Mouse (Mus musculus): ENCODE results near the gene Acot11. TPM values are rescaled to one million over a fixed set of nuclear protein-coding genes. Genes with fewer than 3 reads are reported as not detected.
"Not testable (repeated sequence)": the region's sequence is repeated elsewhere in the genome, so short reads cannot be mapped to it uniquely, and the experiment has no call there.

Gene Acot11
- polyA plus RNA-seq, 1 experiment from 2014 or later, result 12.2 TPM

DNA sequence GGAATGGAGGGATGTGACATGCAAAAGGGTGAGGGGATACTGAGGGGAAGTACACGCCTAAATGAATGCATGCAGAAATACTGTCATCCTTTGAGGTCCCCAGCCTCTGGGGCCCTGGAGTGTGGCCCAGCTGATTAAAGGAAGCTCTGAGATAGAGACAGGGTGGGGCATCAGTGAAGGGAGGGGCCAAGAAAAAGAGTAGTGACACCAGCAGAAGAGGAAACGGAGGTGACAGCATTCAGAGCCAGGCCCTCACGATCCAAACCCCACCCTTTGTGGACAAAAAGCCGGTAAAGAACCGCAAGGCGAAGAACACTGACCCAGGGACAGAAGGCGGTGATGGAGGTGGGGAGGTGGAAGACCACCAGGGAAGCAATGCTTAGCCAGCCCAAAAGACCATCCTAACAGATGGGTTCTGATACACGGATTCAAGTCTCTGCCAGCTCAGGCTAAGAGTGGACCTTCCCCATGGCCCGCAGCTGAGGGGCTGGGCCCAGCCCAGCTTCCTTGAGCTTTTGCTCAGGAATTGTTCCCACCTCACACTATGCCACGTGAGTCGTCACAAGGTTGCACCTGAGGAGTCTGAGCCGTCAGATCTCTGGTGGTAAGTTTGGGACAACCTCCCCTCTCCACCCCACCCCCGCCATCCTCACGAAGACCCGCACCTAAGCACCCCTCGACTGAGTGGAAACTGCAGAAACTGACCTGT, 443 bp downstream of the Acot11 start:
- Histone ChIP-seq H3K9me3 (no peaks in the 10 kb centered on the region), H3K27me3 (replicated peaks) (no peaks in the 10 kb centered on the region), H3K4me3 (replicated peaks) (peak overlapping the region; percentile 42), H3K4me1 (replicated peaks) (peaks cover 22% of the 10 kb centered on the region), H3K9ac (peak overlapping the region; percentile 61), H3K27ac (peak overlapping the region; percentile 72), H3K4me2 (replicated peaks) (peak overlapping the region; percentile 80), H3K36me3 (no peaks in the 10 kb centered on the region)
- 35% methylated on average over 16 of the region's 16 CpGs for WGBS
- ATAC-seq, result peak; percentile 67

DNA sequence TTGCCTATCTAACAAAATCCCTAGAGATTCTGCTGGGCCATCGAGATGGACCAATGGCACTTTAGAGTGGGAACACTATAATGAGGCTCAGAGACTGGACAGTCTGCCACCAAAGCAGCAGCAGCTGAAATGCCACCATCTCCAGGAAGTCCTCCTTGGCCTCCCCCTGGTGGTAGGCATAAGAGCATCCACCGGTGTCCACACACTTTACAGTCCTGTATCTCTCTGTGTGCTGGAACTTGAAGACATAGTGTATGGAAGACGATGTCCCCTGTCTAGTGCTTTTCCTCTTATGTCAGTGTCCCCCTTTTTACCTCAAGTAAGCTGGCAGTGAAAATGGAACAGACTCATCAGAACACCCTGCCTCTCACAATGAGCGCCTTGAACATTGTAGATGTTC, 1.0 kb downstream of the Acot11 start:
- peaks cover 28% of the 10 kb centered on the region for H3K4me1 ChIP-seq (replicated peaks)
- no peak for ATAC-seq
- no peaks in the 10 kb centered on the region for H3K36me3 ChIP-seq
- H3K27me3 ChIP-seq (replicated peaks), result no peaks in the 10 kb centered on the region
- WGBS, result 82% methylated on average over 4 of the region's 4 CpGs
- H3K27ac ChIP-seq, result no peak overlapping the region
- peak overlapping the region; percentile 80 for H3K4me2 ChIP-seq (replicated peaks)
- H3K4me3 ChIP-seq (replicated peaks), result 0 out of 2 replicates have a peak overlapping the region, but pooled peaks have one; percentile 42
- no peaks in the 10 kb centered on the region for H3K9me3 ChIP-seq
- no peak overlapping the region for H3K9ac ChIP-seq

DNA sequence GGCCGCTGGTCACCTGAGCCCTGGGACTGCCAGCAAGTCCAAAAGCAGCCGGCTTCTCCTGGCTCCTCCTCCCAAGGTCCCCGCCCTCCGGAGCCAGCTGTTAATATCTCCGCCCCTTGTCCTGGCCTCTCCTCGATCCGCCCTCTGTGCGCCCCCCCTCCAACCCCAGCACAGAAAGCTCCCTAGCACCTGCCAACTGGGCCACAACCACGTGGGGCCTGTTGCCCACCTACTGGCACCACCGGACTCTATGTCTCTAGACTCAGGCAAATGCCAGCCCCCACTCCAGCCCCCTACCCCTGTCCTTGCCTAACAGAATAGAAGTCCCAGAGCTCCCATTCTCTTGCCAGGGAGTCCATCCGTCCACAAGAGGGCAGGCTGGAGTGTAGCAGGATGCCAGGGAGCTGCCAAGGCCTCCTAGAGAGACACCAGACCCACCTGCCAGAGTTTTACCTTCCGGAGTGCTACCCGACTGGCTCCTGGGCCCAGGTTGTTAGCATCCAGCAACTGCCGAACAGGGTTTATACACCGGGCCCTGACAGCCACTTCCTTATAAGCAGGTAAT, 4.9 kb downstream of the Acot11 start:
- no peaks in the 10 kb centered on the region for H3K9me3 ChIP-seq
- H3K27ac ChIP-seq, result peak overlapping the region; percentile 58; the same call in 1 of the 2 replicates
- peak overlapping the region; percentile 37; the same call in 1 of the 2 replicates for H3K9ac ChIP-seq
- peaks cover 30% of the 10 kb centered on the region for H3K4me1 ChIP-seq (replicated peaks)
- H3K27me3 ChIP-seq (replicated peaks), result no peaks in the 10 kb centered on the region
- H3K36me3 ChIP-seq, result no peaks in the 10 kb centered on the region
- WGBS, result 8% methylated on average over 15 of the region's 15 CpGs
- ATAC-seq, result peak; percentile 83
- H3K4me2 ChIP-seq (replicated peaks), result peak overlapping the region; percentile 61
- peak overlapping the region; percentile 30 for H3K4me3 ChIP-seq (replicated peaks)

- ATAC-seq, result peak; percentile 46
- Histone ChIP-seq H3K4me1 (replicated peaks) (peaks cover 27% of the 10 kb centered on the region), H3K9me3 (no peaks in the 10 kb centered on the region), H3K4me2 (replicated peaks) (peak overlapping the region; percentile 61), H3K27me3 (replicated peaks) (no peaks in the 10 kb centered on the region), H3K4me3 (replicated peaks) (peak overlapping the region; percentile 30), H3K9ac (peak overlapping the region; percentile 37), H3K27ac (peak overlapping the region; percentile 49), H3K36me3 (no peaks in the 10 kb centered on the region)
- 28% methylated on average over 10 of the region's 10 CpGs for WGBS
Measured at GRCm38 (mm10) chr4:106798908-106799546, 5.8 kb downstream of the Acot11 start.

DNA sequence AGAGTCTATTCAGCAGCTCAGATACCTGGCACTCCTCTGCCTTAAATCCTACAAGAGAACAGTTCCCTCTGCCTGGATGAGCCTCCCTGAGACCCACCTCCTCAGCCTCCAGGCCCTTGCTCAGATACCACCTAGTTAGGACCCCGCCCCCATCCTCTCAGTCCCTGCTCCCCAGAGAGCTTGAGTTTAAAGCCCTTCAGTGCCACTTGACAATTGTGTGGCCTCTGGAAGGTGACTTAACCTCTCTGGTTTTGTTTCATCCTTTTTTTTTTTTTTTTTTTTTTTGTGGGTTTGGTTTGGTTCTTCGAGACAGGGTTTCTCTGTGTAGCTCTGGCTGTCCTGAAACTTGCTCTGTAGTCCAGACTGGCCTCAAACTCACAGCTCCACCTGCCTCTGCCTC, 9.5 kb downstream of the Acot11 start:
- WGBS, result 91% methylated on average over 2 of the region's 2 CpGs
- H3K9me3 ChIP-seq, result no peaks in the 10 kb centered on the region
- no peak overlapping the region for H3K4me2 ChIP-seq (replicated peaks)
- no peak overlapping the region for H3K27ac ChIP-seq
- H3K4me3 ChIP-seq (replicated peaks), result no peak overlapping the region
- no peaks in the 10 kb centered on the region for H3K27me3 ChIP-seq (replicated peaks)
- H3K36me3 ChIP-seq, result no peaks in the 10 kb centered on the region
- H3K9ac ChIP-seq, result no peak overlapping the region
- ATAC-seq, result no peak
- H3K4me1 ChIP-seq (replicated peaks), result peaks cover 33% of the 10 kb centered on the region

GRCm38 (mm10) chr4:106794247-106794646, 10.6 kb downstream of the Acot11 start:
- no peak for ATAC-seq
- peaks cover 29% of the 10 kb centered on the region for H3K4me1 ChIP-seq (replicated peaks)
- 80% methylated on average over 7 of the region's 7 CpGs for whole genome bisulfite sequencing
- no peak overlapping the region for H3K27ac ChIP-seq
- H3K4me3 ChIP-seq (replicated peaks), result no peak overlapping the region
- H3K9me3 ChIP-seq, result no peaks in the 10 kb centered on the region
- no peaks in the 10 kb centered on the region for H3K27me3 ChIP-seq (replicated peaks)
- no peaks in the 10 kb centered on the region for H3K36me3 ChIP-seq
- no peak overlapping the region for H3K4me2 ChIP-seq (replicated peaks)
- no peak overlapping the region for H3K9ac ChIP-seq

DNA sequence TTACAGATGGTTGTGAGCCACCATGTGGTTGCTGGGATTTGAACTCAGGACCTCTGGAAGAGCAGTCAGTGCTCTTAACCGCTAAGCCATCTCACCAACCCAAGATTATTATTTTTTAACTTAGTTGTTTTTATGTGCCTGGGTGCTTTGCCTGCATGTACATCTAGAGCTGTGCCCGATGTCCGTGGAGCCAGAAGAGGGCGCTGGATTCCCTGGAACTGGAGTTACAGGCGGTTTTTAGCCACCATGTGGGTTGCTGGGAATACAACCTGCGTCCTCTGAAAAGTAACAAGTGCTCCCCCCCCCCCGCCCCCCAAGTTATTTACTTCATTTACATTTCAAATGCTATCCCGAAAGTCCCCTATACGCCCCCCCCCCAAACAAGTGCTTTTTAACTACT, 11.0 kb downstream of the Acot11 start:
- not testable (repeated sequence) for H3K4me2 ChIP-seq (replicated peaks); H3K27me3 ChIP-seq (replicated peaks); ATAC-seq; H3K36me3 ChIP-seq; H3K27ac ChIP-seq; H3K9ac ChIP-seq; H3K4me3 ChIP-seq (replicated peaks); H3K9me3 ChIP-seq
- 90% methylated on average over 9 of the region's 9 CpGs for WGBS
- H3K4me1 ChIP-seq (replicated peaks), result peaks cover 28% of the 10 kb centered on the region

GRCm38 (mm10) chr4:106792276-106792675, 12.5 kb downstream of the Acot11 start:
- Histone ChIP-seq H3K4me1 (replicated peaks) (peaks cover 35% of the 10 kb centered on the region), H3K27ac (peak overlapping the region; percentile 56), H3K4me3 (replicated peaks) (no peak overlapping the region), H3K9me3 (no peaks in the 10 kb centered on the region), H3K4me2 (replicated peaks) (peak overlapping the region; percentile 11; the same call in 1 of the 2 replicates), H3K27me3 (replicated peaks) (no peaks in the 10 kb centered on the region), H3K9ac (no peak overlapping the region), H3K36me3 (no peaks in the 10 kb centered on the region)
- ATAC-seq, result peak; percentile 86

DNA sequence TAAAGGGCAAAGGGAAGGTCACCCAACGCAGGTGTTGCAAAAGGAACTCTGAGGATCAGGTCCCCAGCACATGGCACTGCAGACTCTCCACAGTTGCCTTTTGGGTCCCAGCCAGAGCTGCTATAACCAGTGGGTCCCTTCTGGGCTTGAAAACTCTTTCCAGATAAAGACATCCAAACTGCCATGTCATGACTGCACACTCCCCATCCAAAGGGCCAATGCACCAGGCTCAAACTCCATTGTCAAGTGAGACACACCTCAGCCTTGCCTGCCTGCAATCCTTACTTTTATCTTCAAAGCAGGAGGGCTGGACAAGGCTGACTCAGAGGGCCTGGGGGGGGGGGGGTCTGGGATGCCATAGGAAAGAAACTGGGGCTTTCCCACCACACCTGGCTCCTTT, 13.9 kb downstream of the Acot11 start:
- H3K27ac ChIP-seq, result peak overlapping the region; percentile 62; the same call in 1 of the 2 replicates
- peak; percentile 66 for ATAC-seq
- WGBS, result 83% methylated on average over 1 of the region's 1 CpGs

DNA sequence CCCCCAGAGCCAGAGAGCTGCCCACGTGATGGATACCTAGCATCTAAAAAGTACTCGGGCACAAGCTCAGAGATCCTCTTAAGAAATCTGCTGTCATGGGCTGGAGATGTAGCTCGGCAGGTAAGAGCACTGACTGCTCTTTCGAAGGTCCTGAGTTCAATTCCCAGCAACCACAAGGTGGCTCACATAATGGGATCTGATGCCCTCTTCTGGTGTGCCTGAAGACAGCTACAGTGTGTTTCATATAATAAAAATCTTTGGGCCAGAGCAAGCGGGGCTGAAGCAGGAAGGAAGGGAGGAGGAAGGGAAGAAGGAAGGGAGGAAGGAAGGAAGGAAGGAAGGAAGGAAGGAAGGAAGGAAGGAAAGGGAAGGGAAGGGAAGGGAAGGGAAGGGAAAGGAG, 14.6 kb downstream of the Acot11 start:
- H3K4me1 ChIP-seq (replicated peaks), result peaks cover 51% of the 10 kb centered on the region
- ATAC-seq; H3K9ac ChIP-seq; H3K27me3 ChIP-seq (replicated peaks); H3K4me2 ChIP-seq (replicated peaks); H3K9me3 ChIP-seq; H3K4me3 ChIP-seq (replicated peaks); H3K36me3 ChIP-seq; H3K27ac ChIP-seq: not testable (repeated sequence)
- WGBS, result 76% methylated on average over 5 of the region's 5 CpGs

More for the DNA sequence above, 13.9 kb downstream of the Acot11 start:
- Histone ChIP-seq H3K36me3 (no peaks in the 10 kb centered on the region), H3K4me3 (replicated peaks) (no peak overlapping the region), H3K4me1 (replicated peaks) (peaks cover 47% of the 10 kb centered on the region), H3K27me3 (replicated peaks) (no peaks in the 10 kb centered on the region), H3K9ac (no peak overlapping the region), H3K4me2 (replicated peaks) (no peak overlapping the region), H3K9me3 (no peaks in the 10 kb centered on the region)

GRCm38 (mm10) chr4:106789705-106790104, 15.1 kb downstream of the Acot11 start:
- H3K9ac ChIP-seq, result no peak overlapping the region
- H3K27me3 ChIP-seq (replicated peaks), result no peaks in the 10 kb centered on the region
- 59% methylated on average over 9 of the region's 9 CpGs for WGBS
- no peak overlapping the region for H3K4me3 ChIP-seq (replicated peaks)
- ATAC-seq, result no peak
- no peak overlapping the region for H3K27ac ChIP-seq
- H3K4me2 ChIP-seq (replicated peaks), result no peak overlapping the region
- peaks cover 51% of the 10 kb centered on the region for H3K4me1 ChIP-seq (replicated peaks)
- H3K36me3 ChIP-seq, result no peaks in the 10 kb centered on the region
- H3K9me3 ChIP-seq, result no peaks in the 10 kb centered on the region

- Histone ChIP-seq H3K36me3 (no peaks in the 10 kb centered on the region), H3K4me1 (replicated peaks) (peaks cover 49% of the 10 kb centered on the region), H3K4me2 (replicated peaks) (no peak overlapping the region), H3K9me3 (no peaks in the 10 kb centered on the region), H3K4me3 (replicated peaks) (no peak overlapping the region), H3K27me3 (replicated peaks) (no peaks in the 10 kb centered on the region), H3K9ac (no peak overlapping the region), H3K27ac (no peak overlapping the region)
- WGBS, result 79% methylated on average over 11 of the region's 11 CpGs
- no peak for ATAC-seq
Measured at GRCm38 (mm10) chr4:106788627-106789026, 16.2 kb downstream of the Acot11 start.
